Mouse (Mus musculus): Measurements from ENCODE around the gene Alkal2. TPM values are rescaled to one million over a fixed set of nuclear protein-coding genes. Genes with fewer than 3 reads are reported as not detected.

Gene Alkal2
- total RNA-seq, 2 experiments from 2014 or later = 0.63 to 0.87 TPM

- DNase-seq = no peak
These were observed 44.1 kb downstream of the Alkal2 start for GRCm38 (mm10) chr12:30928182-30928581.

GRCm38 (mm10) chr12:30933299-30933698, 49.2 kb downstream of the Alkal2 start:
- no peak for DNase-seq

GRCm38 (mm10) chr12:30936899-30937298, 52.8 kb downstream of the Alkal2 start:
- DNase-seq = no peak

Other genes with a start within 250 kb of the Alkal2 start
- 10 to 100 TPM; 41.4 to 49.6 TPM for gene Acp1, start 27.3 kb downstream of the Alkal2 start, total RNA-seq (2021)
- 1 to 10 TPM; 1.9 to 2.7 TPM for gene Sh3yl1, start 27.3 kb downstream of the Alkal2 start, total RNA-seq (2021)
- gene Fam110c, start 189.5 kb downstream of the Alkal2 start, total RNA-seq (2021) = under 1 TPM in 1 of 2 experiments, not detected in 1; 0.09 TPM

Data from gastrocnemius, postnatal 10 days (tissue).